Mouse (Mus musculus) embryonic stem cell, embryonic (primary cell): ENCODE measurements around the gene Elmo1.

Experiments used
- CTCF ChIA-PET, 4 experiments: fragments of 300-600 bp in 2 of 4; fragments of 350-600 bp in 2 of 4; sonication (Branson Sonifier 250); formaldehyde crosslinking; loops; one replicate each; lab custom pipeline; 2022; ENCODE audit warnings: inconsistent platforms in 2 of 4; lab: Charles Lee
- POLR2A ChIA-PET, 4 experiments: fragments of 300-600 bp in 2 of 4; fragments of 350-600 bp in 2 of 4; sonication (Branson Sonifier 250); formaldehyde crosslinking; loops; one replicate each; lab custom pipeline; 2022; ENCODE audit warnings: antibody characterized with exemption in 4 of 4, inconsistent platforms in 1 of 4; lab: Charles Lee

The Elmo1 gene

DNA sequence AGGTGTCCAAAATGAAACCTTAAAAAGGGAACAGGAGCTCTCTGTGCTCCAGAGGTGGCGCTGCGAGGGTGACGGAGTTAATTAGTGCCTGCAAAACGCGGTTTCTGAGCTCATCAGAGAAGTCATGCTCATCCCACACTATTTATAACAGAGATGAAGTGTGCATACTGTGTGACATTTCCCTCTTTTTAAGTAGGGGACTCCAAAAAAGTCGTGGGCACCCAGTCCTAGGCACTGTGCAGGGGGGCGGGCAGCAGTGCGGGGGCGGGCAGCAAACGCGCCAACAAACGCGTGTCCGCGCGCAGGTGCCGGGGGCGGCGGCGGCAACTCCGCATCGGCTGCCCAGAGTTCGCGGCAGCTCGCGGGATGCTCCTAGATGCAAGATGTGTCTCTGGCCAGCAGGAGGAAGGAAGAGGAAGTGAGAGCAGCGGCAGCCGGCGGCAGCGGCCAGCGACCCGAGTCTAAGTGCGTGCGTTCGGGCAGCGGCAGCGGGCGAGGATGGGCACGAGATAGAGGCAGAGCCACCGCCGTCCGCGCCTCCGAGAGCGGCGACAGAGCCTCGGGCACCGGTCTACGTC, at the start of gene Elmo1:
Gene Elmo1, plus strand, starts transcription at position 464 of the 578 bp plus-strand sequence.
- CTCF ChIA-PET: interaction anchor here in 3 of 4 experiments (0.8 to 1.1 kb wide), 6 partner anchors 10 to 173 kb away, joined by 3 to 5 read pairs (median 4); no protein-coding TSS in a partner anchor
- POLR2A ChIA-PET: interaction anchor here in 3 of 4 experiments (0.6 to 1.1 kb wide), 8 partner anchors 9 to 1223 kb away, joined by 3 to 4 read pairs (median 3); no protein-coding TSS in a partner anchor

DNA sequence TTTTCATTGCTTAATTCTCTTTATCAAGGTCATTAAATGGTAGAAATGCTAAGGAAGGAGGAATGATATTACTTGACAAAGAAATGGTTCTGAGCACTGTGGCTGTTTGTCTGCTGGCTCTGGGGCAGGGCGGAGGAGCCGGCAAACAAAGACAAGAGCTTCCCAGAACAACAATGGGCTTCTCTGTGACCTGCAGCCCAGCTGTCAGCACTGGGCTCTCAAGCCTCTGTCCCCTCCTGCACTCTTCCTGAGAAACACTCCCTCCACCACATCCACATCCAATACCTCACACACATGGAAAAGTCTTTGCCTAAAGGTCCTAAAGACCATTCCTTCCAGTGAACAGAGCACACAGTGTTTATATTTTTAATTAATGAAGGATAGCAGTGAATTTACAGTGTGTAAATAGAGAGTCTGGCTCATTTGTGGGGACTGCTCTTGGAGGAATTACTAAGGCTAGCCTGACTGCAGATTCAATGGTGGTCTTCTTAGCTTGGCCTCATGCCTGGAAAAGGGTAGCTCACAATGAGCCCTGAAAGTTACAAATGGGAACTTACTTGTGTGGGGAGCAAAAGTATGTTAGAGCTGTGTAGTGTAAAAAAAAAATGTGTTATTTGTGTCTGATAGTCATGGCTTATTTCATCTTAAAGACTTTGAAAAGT, 49.1 kb upstream of the Elmo1 start:
- POLR2A ChIA-PET: interaction anchor here in 2 of 4 experiments (0.6 to 1.8 kb wide), 4 partner anchors 15 to 404 kb away, joined by 3 to 6 read pairs (median 4); partner anchors contain the start of gene Elmo1 (in 1 of the 2)
- CTCF ChIA-PET: interaction anchor here in 1 of 4 experiments (0.5 kb wide), 1 partner anchor 251 kb away, joined by 3 read pairs; no protein-coding TSS in a partner anchor

DNA sequence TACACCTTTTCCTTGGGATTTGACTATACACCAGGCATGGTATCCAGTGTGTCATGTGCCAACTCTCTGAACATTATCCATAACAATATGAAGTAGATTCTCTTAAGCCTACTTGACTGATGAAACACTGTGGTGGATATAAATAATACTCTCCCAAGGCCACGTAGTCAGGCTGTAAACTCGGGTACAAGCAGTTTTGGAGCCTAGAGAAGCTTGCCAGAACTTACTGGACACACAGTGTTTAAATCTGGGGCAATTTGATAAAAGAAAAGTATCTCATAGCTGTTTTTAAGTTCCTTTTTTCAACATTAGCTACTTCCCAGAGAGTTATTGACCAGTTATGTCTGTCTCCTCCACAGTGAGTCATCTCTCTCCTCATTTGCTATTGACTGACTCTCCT, 47.5 kb upstream of the Elmo1 start:
- CTCF ChIA-PET: no interaction called here
- POLR2A ChIA-PET: no interaction called here

DNA sequence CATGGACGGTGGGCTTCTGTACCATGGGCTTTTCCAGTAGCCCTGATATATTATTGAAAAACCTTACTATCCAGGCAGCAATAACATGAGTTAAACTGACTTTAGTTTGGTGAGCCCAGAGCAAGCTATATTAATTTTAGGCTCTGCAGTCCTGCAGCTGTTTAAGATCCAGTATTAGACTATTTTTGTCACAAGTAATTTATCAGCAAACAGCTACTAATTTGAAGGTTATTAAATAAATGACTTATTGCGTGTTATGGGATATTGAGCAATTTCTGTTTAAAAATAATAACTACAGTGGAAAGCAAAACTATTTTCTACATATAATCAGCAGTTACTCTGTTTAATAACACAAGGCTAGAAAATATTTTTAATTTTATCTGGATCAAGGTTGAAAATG, 45.0 kb upstream of the Elmo1 start:
- POLR2A ChIA-PET: interaction anchor here in 2 of 4 experiments (0.7 to 1.9 kb wide), 2 partner anchors 46 to 469 kb away, joined by 3 to 5 read pairs; no protein-coding TSS in a partner anchor
- CTCF ChIA-PET: no interaction called here

DNA sequence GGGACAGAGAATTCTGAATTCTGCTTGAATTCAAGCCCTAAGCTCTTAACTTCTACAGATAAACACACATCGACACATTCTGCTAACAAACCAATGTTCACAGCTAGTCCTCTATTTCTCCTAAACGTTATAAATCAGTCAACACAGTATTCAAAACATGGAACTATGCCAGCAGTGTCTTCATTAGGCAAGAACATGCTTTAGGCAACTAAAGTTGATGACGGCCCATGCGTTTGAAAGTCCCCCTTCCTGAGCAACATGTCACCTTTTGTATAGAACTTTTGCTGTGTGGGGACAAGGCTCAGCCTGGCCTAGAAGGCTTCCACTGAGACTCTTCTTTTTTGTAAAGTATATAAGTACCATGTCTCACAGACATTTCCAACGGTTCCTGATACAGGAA, 44.6 kb upstream of the Elmo1 start:
- ChIA-PET CTCF (no interaction called here), POLR2A (interaction anchor here in 1 of 4 experiments (0.7 kb wide), 1 partner anchor 468 kb away, joined by 3 read pairs; no protein-coding TSS in a partner anchor)

DNA sequence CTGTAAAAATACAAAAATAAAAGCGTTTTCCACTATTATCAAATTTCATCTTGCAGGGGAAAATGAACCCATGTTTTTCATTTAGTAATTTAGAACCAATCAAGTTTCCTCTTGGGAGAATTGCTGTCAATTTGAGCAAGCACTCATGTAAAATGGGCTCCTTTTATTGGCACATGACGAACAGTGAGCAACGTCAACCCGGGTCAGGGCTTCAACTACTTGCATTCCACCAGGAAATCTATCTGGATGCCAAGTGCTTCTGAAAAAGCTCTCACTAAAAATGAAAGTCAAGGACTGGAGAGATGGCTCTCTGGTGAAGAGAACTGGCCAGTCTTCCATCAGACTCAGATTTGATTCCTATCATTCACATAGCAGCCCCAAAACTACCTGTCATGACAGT, 44.0 kb upstream of the Elmo1 start:
- ChIA-PET POLR2A (no interaction called here), CTCF (interaction anchor here in 1 of 4 experiments (0.6 kb wide), 1 partner anchor 246 kb away, joined by 4 read pairs; no protein-coding TSS in a partner anchor)

DNA sequence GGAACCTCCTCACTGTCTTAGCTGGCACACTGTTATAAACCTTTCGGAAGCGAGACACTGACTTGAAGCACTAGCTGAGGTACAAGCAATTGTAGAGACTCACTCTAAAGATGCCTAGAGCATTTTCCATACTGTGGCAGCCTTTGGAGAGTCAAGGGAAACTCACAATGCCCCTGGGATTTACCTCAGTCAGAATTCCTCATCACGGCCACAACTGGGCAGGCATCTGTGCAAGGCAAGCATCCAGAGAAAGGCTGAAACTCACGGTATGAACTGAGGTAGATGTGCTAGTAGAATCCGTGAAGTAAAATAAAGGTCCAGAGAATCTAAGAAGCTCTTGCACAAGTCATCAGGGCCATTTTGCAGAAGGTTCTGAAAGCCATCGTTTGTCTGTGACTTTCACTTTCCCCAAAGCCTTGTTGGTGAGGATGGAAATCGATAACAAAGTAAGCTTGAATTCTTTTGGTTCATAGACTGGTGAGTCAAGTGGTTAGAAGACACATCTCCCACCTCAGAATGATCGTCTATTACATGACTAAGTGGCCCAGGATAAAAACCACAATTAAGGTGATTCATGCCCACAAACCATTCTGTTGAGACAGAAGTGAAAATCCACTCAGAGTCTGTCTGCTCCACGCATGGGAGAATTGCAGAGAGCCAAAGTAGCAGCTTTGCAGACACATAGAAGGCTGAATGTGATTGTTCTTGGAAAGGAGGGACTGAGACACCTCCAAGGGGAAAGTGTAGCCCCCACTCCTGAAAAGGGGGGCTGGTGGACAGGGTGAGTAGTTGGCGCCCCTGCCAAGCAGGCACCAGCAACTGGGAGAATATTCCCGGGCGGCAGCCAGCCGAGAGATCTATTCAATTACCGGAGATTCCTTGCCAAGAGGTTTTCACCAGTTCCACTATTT, 42.2 kb upstream of the Elmo1 start:
- ChIA-PET CTCF (interaction anchor here in 1 of 4 experiments (0.6 kb wide), 1 partner anchor 18 kb away, joined by 3 read pairs; no protein-coding TSS in a partner anchor), POLR2A (interaction anchor here in 3 of 4 experiments (0.6 to 1.3 kb wide), 4 partner anchors 9 to 68 kb away, joined by 3 to 4 read pairs (median 3); no protein-coding TSS in a partner anchor)

DNA sequence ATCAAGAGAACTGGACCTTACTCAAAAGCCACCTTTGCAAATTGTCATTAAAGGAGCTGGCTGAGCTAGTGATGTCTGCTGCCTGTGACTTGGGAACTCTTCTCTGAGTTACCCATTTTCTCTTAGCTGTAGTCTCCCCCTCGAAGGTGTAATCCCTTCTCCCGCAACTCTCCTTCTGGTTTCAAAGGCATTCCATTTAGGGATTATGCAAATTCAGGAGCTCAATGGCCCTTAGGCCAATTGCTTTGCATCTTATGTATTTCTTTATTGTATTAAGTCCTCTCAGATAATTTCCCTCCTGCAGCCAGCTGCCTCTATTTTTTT, 41.6 kb upstream of the Elmo1 start:
- ChIA-PET POLR2A (interaction anchor here in 2 of 4 experiments (0.9 to 1.3 kb wide), 3 partner anchors 9 to 67 kb away, joined by 3 to 4 read pairs (median 3); no protein-coding TSS in a partner anchor), CTCF (interaction anchor here in 2 of 4 experiments (0.6 kb wide), 2 partner anchors 19 to 350 kb away, joined by 3 to 5 read pairs; no protein-coding TSS in a partner anchor)

DNA sequence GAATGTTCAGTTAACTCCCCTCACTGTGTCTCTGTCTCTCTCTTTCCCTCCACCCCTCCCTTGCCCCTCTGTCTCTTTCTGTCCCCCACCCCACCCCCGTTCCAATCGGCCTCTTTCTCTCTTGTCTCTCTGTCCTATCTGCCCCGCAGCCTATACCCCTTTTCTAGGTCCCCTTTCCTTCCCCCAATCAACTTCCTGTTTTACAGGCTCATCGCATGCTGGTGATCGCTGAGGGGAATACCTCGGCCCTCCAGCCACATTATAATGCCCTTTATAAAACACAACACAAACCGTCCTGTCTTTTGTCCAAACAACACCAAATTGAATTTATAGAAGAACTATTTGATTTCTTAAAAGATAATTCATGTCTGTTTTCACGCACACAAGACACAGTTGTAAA, 40.7 kb upstream of the Elmo1 start:
- ChIA-PET CTCF (no interaction called here), POLR2A (no interaction called here)

DNA sequence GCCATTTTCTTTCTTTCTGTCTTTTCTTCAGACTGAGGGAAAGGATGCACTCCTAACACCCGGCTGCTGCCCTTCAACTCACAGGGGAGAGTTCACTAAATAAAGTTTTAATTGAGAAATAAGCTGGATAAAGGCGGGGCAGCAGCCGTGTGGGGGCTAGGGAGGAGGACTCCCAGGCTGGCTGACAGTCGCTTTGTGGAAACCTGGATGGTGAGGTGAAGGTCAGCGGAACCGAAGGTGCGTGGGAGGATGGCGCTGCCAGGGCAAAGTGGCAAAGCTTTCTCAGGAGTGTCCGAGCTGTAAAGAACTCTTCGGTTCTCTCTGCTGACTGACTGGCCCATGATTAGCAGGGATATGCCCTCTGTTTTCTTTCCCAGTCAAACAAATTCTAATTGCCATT, 40.2 kb upstream of the Elmo1 start:
- POLR2A ChIA-PET: no interaction called here
- CTCF ChIA-PET: no interaction called here

DNA sequence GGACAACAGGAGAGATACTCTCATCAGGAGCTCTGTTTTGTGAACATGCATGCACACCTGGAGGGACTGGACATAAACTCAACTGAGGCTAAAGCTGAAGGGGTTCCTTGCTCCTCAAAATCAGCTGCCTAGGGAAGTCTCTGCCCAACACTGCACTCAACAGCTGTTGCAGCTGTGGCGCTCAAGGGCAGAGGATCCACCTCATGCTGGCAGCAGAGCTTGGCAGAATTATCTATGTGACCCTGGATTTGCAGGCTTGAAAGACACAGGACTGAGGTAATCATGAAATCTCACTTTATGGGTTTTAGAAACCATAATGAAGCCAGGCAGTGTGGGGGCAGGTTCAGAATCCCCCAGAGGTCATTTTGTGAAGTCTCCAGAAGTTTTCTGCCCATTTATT, 32.5 kb upstream of the Elmo1 start:
- POLR2A ChIA-PET: interaction anchor here in 1 of 4 experiments (1.5 kb wide), 1 partner anchor 9 kb away, joined by 3 read pairs; no protein-coding TSS in a partner anchor
- CTCF ChIA-PET: no interaction called here

DNA sequence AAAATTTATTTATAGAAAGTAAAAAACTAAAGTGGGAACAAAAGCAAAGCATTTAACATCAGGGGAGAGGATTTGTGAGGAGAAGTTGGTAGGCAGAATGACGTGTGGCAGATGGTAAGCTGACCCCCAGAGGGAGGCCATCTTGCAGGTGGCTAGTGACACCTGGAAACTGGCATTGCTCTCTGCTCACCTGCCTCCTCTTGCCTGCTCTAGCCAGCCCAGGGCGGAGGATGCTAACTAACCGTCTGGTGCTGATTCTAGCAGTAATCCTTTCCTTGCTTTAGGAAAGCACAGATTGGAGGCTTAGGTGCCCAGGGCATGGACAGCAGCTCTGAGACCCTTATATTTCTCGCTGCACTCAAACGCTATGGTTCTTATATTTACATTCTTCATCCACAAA, 29.4 kb upstream of the Elmo1 start:
- POLR2A ChIA-PET: no interaction called here

DNA sequence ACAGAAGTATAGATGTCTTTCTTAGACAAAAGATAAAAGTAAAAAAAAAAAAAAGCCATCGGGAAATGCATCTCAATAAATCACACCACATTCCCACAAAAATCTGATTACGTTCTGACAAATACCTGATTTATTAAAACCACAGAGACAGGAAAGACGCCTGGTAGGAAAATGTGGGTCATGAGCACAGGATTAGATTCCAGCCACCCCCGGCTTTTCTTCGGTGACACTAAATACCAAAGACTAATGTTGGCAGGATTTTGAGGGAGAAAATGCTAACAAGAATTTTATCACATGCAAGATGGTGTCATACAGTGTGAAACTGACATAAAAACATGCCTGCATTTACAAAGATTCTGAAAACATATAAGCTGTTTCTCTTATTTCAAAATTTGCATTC, 27.1 kb upstream of the Elmo1 start:
- POLR2A ChIA-PET: no interaction called here

More for the DNA sequence above, 29.4 kb upstream of the Elmo1 start:
- CTCF ChIA-PET: no interaction called here

DNA sequence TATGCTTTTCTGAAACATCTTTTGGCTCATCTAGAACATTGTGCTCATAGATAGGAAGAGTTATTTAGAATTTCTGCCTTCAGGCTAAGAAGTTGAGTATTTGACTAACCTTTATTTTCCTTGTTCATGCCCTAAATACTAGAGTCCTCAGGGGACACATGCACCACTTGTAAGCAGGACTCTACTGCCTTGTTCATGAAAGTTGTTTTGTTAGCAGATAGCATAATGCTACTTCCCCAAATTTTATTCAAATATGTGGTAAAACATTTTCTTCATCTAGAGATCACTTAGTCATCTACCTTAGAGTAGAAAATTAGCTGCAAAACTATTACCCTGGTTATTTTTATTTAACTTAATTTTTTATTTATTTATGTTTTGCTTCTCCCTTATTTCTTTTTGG, 18.4 kb upstream of the Elmo1 start:
- POLR2A ChIA-PET: no interaction called here
- CTCF ChIA-PET: no interaction called here

More for the DNA sequence above, 27.1 kb upstream of the Elmo1 start:
- CTCF ChIA-PET: no interaction called here

DNA sequence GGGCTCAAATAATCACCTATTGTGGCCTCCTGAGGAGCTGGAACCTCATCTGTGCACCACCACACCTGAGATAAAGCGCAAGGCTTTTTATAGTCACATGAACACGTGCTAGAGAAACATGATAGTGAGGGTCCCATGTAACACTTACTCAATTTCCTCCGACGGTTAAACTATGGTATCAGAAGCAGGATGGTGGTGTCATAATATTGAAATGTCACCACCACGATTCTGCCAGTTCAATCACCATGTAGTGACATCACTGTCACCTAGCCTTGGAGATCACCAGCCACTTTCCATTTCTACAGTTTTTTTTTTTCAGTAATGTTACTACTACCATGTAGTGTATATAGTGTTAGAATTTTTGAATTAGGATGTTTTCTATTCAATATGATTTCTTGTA, 17.4 kb upstream of the Elmo1 start:
- CTCF ChIA-PET: no interaction called here
- POLR2A ChIA-PET: no interaction called here

DNA sequence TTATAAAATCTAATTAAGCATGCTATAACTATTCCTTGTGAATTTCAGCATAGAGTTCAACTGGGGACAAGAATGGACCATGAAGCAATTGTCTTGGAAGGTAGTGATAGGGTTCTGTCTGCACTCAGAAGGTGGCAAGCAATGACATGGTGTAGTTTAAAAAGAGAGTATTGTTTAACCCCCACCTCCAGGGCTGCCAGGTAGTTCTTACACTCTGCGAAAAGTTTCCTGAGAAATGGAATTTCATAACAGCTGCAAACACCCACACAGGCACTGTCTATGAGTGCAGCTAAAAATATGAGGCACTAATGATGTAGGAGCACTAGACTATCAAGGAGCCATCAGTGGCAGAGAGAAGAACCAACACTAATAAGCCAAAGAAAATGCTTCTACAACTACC, 13.9 kb upstream of the Elmo1 start:
- ChIA-PET POLR2A (no interaction called here), CTCF (interaction anchor here in 1 of 4 experiments (0.7 kb wide), 1 partner anchor 107 kb away, joined by 3 read pairs; no protein-coding TSS in a partner anchor)

DNA sequence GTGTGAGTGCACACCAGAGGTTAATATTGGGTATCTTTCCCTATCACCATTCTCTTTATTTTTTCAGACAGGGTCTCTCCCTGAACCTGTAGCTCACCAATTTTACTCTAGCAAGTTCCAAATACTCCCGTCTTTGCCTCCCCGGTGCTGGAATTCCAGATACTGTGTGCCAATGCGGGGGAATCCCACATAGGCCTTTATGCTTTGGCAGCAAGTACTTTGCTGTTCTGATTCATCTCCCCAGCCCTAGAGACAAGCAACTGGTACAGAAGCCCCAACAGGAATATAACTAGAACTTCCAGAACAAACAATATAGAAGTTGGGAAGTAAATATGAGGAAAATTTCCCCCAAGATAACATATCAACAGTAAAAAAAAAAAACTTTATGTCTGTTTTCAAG, 13.2 kb upstream of the Elmo1 start:
- CTCF ChIA-PET: no interaction called here
- POLR2A ChIA-PET: no interaction called here

DNA sequence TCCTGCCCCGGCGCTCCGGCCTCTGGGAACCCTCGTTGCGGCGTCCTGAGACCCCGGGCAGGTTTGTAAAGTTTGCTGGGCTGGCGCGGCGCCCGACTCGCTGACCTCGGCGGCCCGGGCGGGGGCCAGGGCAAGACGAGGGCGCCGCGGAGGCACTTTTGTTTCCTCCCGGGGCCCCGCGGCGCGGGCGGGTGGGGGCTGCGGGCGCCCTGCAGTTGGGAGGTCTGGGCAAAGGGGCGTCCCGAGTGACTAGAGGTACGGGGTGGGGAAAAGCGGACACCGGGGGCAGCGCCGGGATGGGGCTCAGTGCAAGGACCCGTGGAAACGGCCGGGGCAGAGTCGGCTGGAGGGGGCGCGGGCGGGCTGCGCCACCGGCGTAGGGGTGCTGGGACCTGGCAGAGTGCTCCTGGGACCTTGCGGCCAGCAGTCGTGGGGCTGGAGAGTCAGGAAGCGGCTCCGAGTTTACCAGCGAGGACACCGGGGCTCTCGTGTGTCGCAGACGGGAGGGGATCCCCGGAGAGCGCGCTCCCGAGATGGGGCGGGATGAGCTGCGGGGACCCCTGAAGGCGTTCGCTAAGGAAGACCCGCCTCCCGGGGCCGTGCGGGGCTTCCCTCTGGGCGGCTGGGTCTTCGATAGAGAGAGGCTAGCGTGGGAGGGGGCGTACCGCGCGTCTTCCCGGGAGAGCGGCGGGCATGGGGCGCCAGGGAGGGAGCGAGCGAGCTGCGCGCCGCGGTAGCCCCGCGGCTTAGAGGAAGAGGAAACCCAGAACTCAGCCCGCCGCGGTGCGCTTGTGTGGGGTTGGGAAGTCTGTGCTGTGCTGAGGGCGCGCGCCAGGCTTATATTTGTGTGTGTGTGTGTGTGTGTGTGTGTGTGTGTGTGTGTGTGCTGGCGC, 561 bp downstream of the Elmo1 start:
- ChIA-PET CTCF (interaction anchor here (0.6 to 1.1 kb wide), 7 partner anchors 9 to 206 kb away, joined by 3 to 7 read pairs (median 5); no protein-coding TSS in a partner anchor), POLR2A (interaction anchor here in 3 of 4 experiments (0.5 to 1.7 kb wide), 20 partner anchors 9 to 695 kb away, joined by 3 to 8 read pairs (median 3); partner anchors contain the start of gene Stard3nl (in 1 of the 3))
